Mouse (Mus musculus): Measurements from ENCODE around the gene Tmem42.

- TF ChIP-seq CTCF (conservative IDR thresholded peaks at IDR 0.05; ENCODE audit: insufficient read depth, insufficient read length, low read depth, low read length) (no peak), POLR2A (IDR thresholded peaks at IDR 0.05; ENCODE audit: low read depth, low read length) (no peak)
These were observed 21.9 kb upstream of the Tmem42 start for GRCm38 (mm10) chr9:122999193-122999586.
